Mouse (Mus musculus) lung, postnatal 0 days (tissue): Measurements from ENCODE around the gene Grb14. TPM values are rescaled to one million over a fixed set of nuclear protein-coding genes. Genes with fewer than 3 reads are reported as not detected.
A peak's percentile ranks its signal among the peaks of the same experiment; 100 is the strongest.

Experiments
- ATAC-seq: fragments of 200-750 bp; cut with Nextera tagmentation; 2 replicates; pipeline ENCODE4 v1.8.0; 2017; ENCODE audit warnings: moderate library complexity
- DNase-seq: peaks from one replicate; pipeline ENCODE4 v3.0.0-alpha.2; 2016; ENCODE audit warnings: low spot score
- H3K27ac ChIP-seq: fragments of 300-500 bp; sonication (generic); 2 replicates; pipeline ENCODE4 v1.5.1; 2014; ENCODE audit warnings: antibody characterized with exemption, mild to moderate bottlenecking, low read length, mixed read lengths
- H3K27me3 ChIP-seq: fragments of 300-500 bp; sonication (generic); replicated peaks from 2 replicates; pipeline ENCODE4 v1.6.1; 2014; ENCODE audit warnings: low read length, mixed read lengths; ENCODE audit not compliant: insufficient read depth
- H3K36me3 ChIP-seq: fragments of 300-500 bp; sonication (generic); 2 replicates; pipeline ENCODE4 v1.6.1; 2014; ENCODE audit warnings: low read length, mixed read lengths; ENCODE audit not compliant: insufficient read depth
- H3K4me1 ChIP-seq: fragments of 300-500 bp; sonication (generic); 2 replicates; pipeline ENCODE4 v1.6.1; 2014; ENCODE audit warnings: antibody characterized with exemption, low read depth, low read length, mixed read lengths; ENCODE audit not compliant: insufficient read depth
- H3K4me2 ChIP-seq: fragments of 300-500 bp; sonication (generic); replicated peaks from 2 replicates; pipeline ENCODE4 v1.6.1; 2014; ENCODE audit warnings: low read depth, mild to moderate bottlenecking, low read length, moderate library complexity, mixed read lengths
- H3K4me3 ChIP-seq: fragments of 300-500 bp; sonication (generic); 2 replicates; pipeline ENCODE4 v1.5.1; 2014; ENCODE audit warnings: low read depth, low read length
- H3K9ac ChIP-seq: fragments of 300-500 bp; sonication (generic); replicated peaks from 2 replicates; pipeline ENCODE4 v1.6.1; 2014; ENCODE audit warnings: low read depth, mild to moderate bottlenecking
- H3K9me3 ChIP-seq: fragments of 300-500 bp; sonication (generic); 2 replicates; pipeline ENCODE4 v1.6.1; 2016; ENCODE audit warnings: low read length, mixed read lengths
- CTCF ChIP-seq: IDR thresholded peaks from 2 replicates; pipeline ENCODE4 v1.5.1; 2016; ENCODE audit warnings: antibody characterized with exemption, mild to moderate bottlenecking
- EP300 ChIP-seq: IDR thresholded peaks from 2 replicates; pipeline ENCODE4 v1.6.1; 2016; ENCODE audit warnings: antibody characterized with exemption, mild to moderate bottlenecking, control low read depth
- WGBS: fragments of 180-500 bp; shearing (Covaris S2); extraction: QIAGEN DNeasy Blood & Tissue Kit; methylation state at CpG from one replicate; pipeline ENCODE4 v1.1.7; 2014; 5-methylcytosine and 5-hydroxymethylcytosine counted together
- polyA plus RNA-seq: library from polyadenylated mRNA; unstranded; fragments of >200 nt; fragmentation: Nextera tagmentation; extraction: Ambion mirVana; gene quantifications from 2 replicates; pipeline ENCODE4 v1.2.1, GENCODE M21; 2015

Gene Grb14
- polyA plus RNA-seq, 1 experiment from 2014 or later, result 34.7 TPM

GRCm38 (mm10) chr2:64955441-64955840 lies 69.3 kb downstream of the Grb14 start:
- WGBS, result 49% methylated on average over 1 of the region's 1 CpGs

GRCm38 (mm10) chr2:64949210-64949609 lies 75.6 kb downstream of the Grb14 start:
- Histone ChIP-seq H3K27ac (no peak overlapping the region), H3K9ac (no peak overlapping the region), H3K36me3 (no peaks in the 10 kb centered on the region), H3K4me3 (no peak overlapping the region), H3K4me2 (no peak overlapping the region), H3K4me1 (no peaks in the 10 kb centered on the region), H3K9me3 (no peaks in the 10 kb centered on the region), H3K27me3 (no peaks in the 10 kb centered on the region)
- no peak for DNase-seq
- 59% methylated on average over 2 of the region's 2 CpGs for WGBS
- no peak for ATAC-seq
- no peak for TF ChIP-seq CTCF
- TF ChIP-seq EP300, result no peak

More at GRCm38 (mm10) chr2:64955441-64955840, 69.3 kb downstream of the Grb14 start:
- H3K9ac ChIP-seq, result no peak overlapping the region
- no peaks in the 10 kb centered on the region for H3K9me3 ChIP-seq
- H3K4me3 ChIP-seq, result no peak overlapping the region
- DNase-seq (no peak), ATAC-seq (no peak)
- TF ChIP-seq EP300, result no peak
- TF ChIP-seq CTCF, result no peak
- no peaks in the 10 kb centered on the region for H3K36me3 ChIP-seq
- H3K27me3 ChIP-seq, result no peaks in the 10 kb centered on the region
- H3K4me2 ChIP-seq, result no peak overlapping the region
- H3K27ac ChIP-seq, result no peak overlapping the region
- H3K4me1 ChIP-seq, result no peaks in the 10 kb centered on the region

- no peaks in the 10 kb centered on the region for H3K9me3 ChIP-seq
- ATAC-seq, result peak; percentile 50
- DNase-seq, result peak; percentile 64
- TF ChIP-seq CTCF, result peak; percentile 86
- TF ChIP-seq EP300, result no peak
- no peaks in the 10 kb centered on the region for H3K4me1 ChIP-seq
- no peaks in the 10 kb centered on the region for H3K27me3 ChIP-seq
- H3K4me3 ChIP-seq, result no peak overlapping the region
- no peak overlapping the region for H3K9ac ChIP-seq
- H3K36me3 ChIP-seq, result no peaks in the 10 kb centered on the region
- H3K27ac ChIP-seq, result no peak overlapping the region
- 77% methylated on average over 12 of the region's 12 CpGs for WGBS
- H3K4me2 ChIP-seq, result no peak overlapping the region
Measured at GRCm38 (mm10) chr2:64948418-64949169, 76.2 kb downstream of the Grb14 start.

GRCm38 (mm10) chr2:64947484-64947883 lies 77.3 kb downstream of the Grb14 start:
- Histone ChIP-seq H3K4me3 (no peak overlapping the region), H3K27ac (no peak overlapping the region), H3K9me3 (no peaks in the 10 kb centered on the region), H3K9ac (no peak overlapping the region), H3K27me3 (no peaks in the 10 kb centered on the region), H3K4me1 (no peaks in the 10 kb centered on the region), H3K4me2 (no peak overlapping the region), H3K36me3 (no peaks in the 10 kb centered on the region)
- TF ChIP-seq CTCF (peak; percentile 52), EP300 (no peak)
- WGBS, result 68% methylated on average over 3 of the region's 3 CpGs
- DNase-seq (no peak), ATAC-seq (no peak)

GRCm38 (mm10) chr2:64920879-64921278 lies 103.9 kb downstream of the Grb14 start:
- H3K9ac ChIP-seq, result no peak overlapping the region
- ATAC-seq (no peak), DNase-seq (peak; percentile 30)
- no peak for TF ChIP-seq CTCF
- TF ChIP-seq EP300, result no peak
- 30% methylated on average over 5 of the region's 5 CpGs for WGBS
- no peak overlapping the region for H3K4me2 ChIP-seq
- no peak overlapping the region for H3K27ac ChIP-seq
- H3K9me3 ChIP-seq, result no peaks in the 10 kb centered on the region
- no peaks in the 10 kb centered on the region for H3K27me3 ChIP-seq
- no peak overlapping the region for H3K4me3 ChIP-seq
- H3K4me1 ChIP-seq, result no peaks in the 10 kb centered on the region
- H3K36me3 ChIP-seq, result no peaks in the 10 kb centered on the region

GRCm38 (mm10) chr2:64915448-64915847 lies 109.3 kb downstream of the Grb14 start:
- no peaks in the 10 kb centered on the region for H3K27me3 ChIP-seq
- no peak overlapping the region for H3K4me2 ChIP-seq
- no peak overlapping the region for H3K27ac ChIP-seq
- H3K4me3 ChIP-seq, result no peak overlapping the region
- WGBS, result 57% methylated on average over 6 of the region's 6 CpGs
- H3K9me3 ChIP-seq, result no peaks in the 10 kb centered on the region
- H3K4me1 ChIP-seq, result no peaks in the 10 kb centered on the region
- no peaks in the 10 kb centered on the region for H3K36me3 ChIP-seq
- ATAC-seq (no peak), DNase-seq (peak; percentile 8)
- no peak overlapping the region for H3K9ac ChIP-seq
- TF ChIP-seq EP300 (no peak), CTCF (peak; percentile 51)
